Mouse (Mus musculus): Measurements from ENCODE around the gene Nhlrc4.
A peak's percentile ranks its signal among the peaks of the same experiment; 100 is the strongest.

Nhlrc4 gene

GRCm38 (mm10) chr17:25944366-25945163 is at the start of gene Nhlrc4, which contains the start of gene Pigq:
Nhlrc4 (minus strand) TSS chr17:25944961.
Pigq (minus strand) TSS chr17:25944936.
- DNase-seq (ENCODE audit: low spot score): no peak

GRCm38 (mm10) chr17:25993489-25993888 is 48.7 kb upstream of the Nhlrc4 start:
- no peak for DNase-seq (ENCODE audit: low spot score)

GRCm38 (mm10) chr17:25992274-25992673 is 47.5 kb upstream of the Nhlrc4 start:
- no peak for DNase-seq (ENCODE audit: low spot score)

- DNase-seq (ENCODE audit: low spot score): no peak
Measured at GRCm38 (mm10) chr17:25990331-25990730, 45.6 kb upstream of the Nhlrc4 start.

GRCm38 (mm10) chr17:25985306-25986294 is 40.8 kb upstream of the Nhlrc4 start, which contains the start of gene Capn15:
Capn15 (minus strand) TSS chr17:25985796.
- peak; percentile 82 for DNase-seq (ENCODE audit: low spot score)

- DNase-seq (ENCODE audit: low spot score): no peak
Measured at GRCm38 (mm10) chr17:25984556-25985305, 40.0 kb upstream of the Nhlrc4 start.

GRCm38 (mm10) chr17:25984066-25984465 is 39.3 kb upstream of the Nhlrc4 start:
- no peak for DNase-seq (ENCODE audit: low spot score)

- DNase-seq (ENCODE audit: low spot score): no peak
Measured at GRCm38 (mm10) chr17:25982913-25983312, 38.2 kb upstream of the Nhlrc4 start.

- no peak for DNase-seq (ENCODE audit: low spot score)
Measured at GRCm38 (mm10) chr17:25980854-25981253, 36.1 kb upstream of the Nhlrc4 start.

GRCm38 (mm10) chr17:25979829-25980738 is 35.3 kb upstream of the Nhlrc4 start:
- DNase-seq (ENCODE audit: low spot score): no peak

- no peak for DNase-seq (ENCODE audit: low spot score)
Measured at GRCm38 (mm10) chr17:25970954-25971707, 26.4 kb upstream of the Nhlrc4 start.

GRCm38 (mm10) chr17:25970448-25970847 is 25.7 kb upstream of the Nhlrc4 start:
- no peak for DNase-seq (ENCODE audit: low spot score)

- no peak for DNase-seq (ENCODE audit: low spot score)
Measured at GRCm38 (mm10) chr17:25968176-25968575, 23.4 kb upstream of the Nhlrc4 start.

- no peak for DNase-seq (ENCODE audit: low spot score)
Measured at GRCm38 (mm10) chr17:25967652-25968051, 22.9 kb upstream of the Nhlrc4 start.

- no peak for DNase-seq (ENCODE audit: low spot score)
Measured at GRCm38 (mm10) chr17:25964271-25964670, 19.5 kb upstream of the Nhlrc4 start.

- DNase-seq (ENCODE audit: low spot score): no peak
Measured at GRCm38 (mm10) chr17:25962413-25962905, 17.7 kb upstream of the Nhlrc4 start.

- peak; percentile 64 for DNase-seq (ENCODE audit: low spot score)
Measured at GRCm38 (mm10) chr17:25961566-25961965, 16.8 kb upstream of the Nhlrc4 start.

GRCm38 (mm10) chr17:25959630-25960467 is 15.1 kb upstream of the Nhlrc4 start:
- DNase-seq (ENCODE audit: low spot score): no peak

All from spleen, adult 12 weeks (tissue).